Mouse (Mus musculus): ENCODE data around the gene H2afy.

GRCm38 (mm10) chr13:56066904-56067303 is 69.3 kb downstream of the H2afy start:
- no peak for TF ChIP-seq CTCF (IDR thresholded peaks at IDR 0.05; ENCODE audit: extremely low read depth, insufficient read length, insufficient replicate concordance, low read depth, low read length)
- no peak for TF ChIP-seq POLR2A (IDR thresholded peaks at IDR 0.05; ENCODE audit: low read depth, low read length)

Measured in small intestine, adult 2 months (tissue).